Mouse (Mus musculus) layer of hippocampus, adult 18-20 months (tissue): ENCODE results near the gene 5330417H12Rik. TPM values are rescaled to one million over a fixed set of nuclear protein-coding genes. Genes with fewer than 3 reads are reported as not detected.

Experiments
- DNase-seq, 2 experiments: peaks; one replicate each; pipeline ENCODE4 v3.0.0; 2022; ENCODE audit warnings: low spot score in 2 of 2
- total RNA-seq, 2 experiments: library from RNA; stranded (reverse); gene quantifications; 2 replicates each; pipeline ENCODE4 v1.2.3; 2021

The 5330417H12Rik gene
- total RNA-seq, 2 experiments from 2014 or later, result not detected

GRCm38 (mm10) chr7:107628383-107628782, 3.4 kb upstream of the 5330417H12Rik start:
- DNase-seq, result no peak

DNA sequence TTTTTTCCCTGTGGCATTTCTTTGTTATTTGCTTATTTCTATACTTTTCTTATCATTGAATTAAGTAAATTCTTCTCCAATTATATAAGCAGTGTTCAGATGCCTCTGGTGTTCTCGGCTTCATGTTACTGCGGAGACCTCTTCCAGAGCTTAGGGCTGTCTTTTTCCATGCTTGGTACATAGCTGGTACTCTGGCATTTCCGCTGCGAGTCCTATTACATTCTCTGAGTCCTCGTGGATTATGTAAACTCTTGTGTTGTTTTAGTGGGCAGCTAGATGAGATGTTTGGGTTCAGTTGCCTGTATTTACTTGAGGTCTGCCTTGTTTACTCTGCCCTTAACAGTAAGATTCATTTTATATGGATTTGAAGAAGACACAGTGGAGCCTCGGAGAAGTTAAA, 820 bp upstream of the 5330417H12Rik start:
- DNase-seq, result no peak

DNA sequence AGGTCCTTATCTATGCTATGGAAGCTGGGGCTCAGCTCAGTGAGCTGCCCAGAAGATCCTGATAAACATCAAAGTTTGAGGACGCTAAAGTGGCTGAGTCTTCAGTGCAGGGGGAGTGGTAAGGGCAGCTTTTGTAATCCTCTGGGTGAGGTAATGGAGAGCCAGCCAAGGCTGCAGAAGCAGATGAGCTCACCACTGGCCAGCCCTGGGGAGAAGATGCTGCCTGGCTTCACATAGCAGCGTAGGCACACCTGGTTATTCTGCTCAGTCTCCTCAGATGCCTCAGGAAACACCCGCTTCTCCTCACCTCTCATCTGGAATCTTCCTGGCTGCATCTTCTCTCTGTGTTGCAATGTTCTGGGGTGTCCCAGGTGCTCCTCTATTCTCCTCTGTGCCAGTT, 529 bp downstream of the 5330417H12Rik start:
- no peak for DNase-seq

GRCm38 (mm10) chr7:107620137-107620536, 4.8 kb downstream of the 5330417H12Rik start:
- DNase-seq, result no peak

DNA sequence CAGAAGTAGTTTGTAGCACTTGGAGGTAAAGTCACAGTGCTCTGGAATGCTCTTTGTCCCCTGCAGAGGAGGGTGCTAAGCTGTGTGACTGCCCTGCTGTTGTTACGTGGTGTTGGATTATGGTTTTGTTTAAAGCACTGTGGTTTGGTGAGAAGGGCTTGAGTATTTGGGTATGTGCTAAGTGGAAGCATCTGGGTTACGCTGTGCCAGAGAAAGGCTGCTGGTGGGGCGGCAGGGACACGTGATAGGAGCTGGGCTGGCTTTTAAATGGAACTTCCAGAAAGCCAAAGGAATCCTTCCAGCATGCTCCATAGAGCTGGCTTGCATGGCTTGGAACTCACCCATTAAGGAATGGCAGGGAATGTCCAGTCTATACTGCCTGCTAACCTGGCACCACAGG, 5.7 kb downstream of the 5330417H12Rik start:
- DNase-seq, result no peak

- no peak for DNase-seq
Measured at GRCm38 (mm10) chr7:107618028-107618992, 6.7 kb downstream of the 5330417H12Rik start.

DNA sequence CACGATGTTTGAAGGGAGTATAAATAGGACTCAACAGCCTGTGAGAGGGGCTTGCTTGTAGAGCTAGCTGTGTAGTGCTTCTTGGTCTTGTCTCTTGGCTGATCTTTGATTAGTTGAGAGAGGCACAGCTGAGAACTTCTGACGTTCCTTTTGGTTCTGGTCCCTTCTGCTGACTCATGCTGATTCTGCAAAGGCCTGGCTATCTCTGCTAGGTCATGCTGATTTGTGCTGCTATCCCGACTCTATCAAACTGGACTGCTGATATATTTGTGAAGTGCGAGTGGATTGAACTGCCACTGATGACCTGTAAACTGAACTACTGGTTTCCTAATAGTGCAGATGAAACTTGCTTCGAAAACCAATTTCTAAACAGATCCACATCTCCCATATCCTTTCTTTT, 14.1 kb downstream of the 5330417H12Rik start:
- no peak for DNase-seq

GRCm38 (mm10) chr7:107609622-107610255, 15.2 kb downstream of the 5330417H12Rik start:
- DNase-seq, result no peak

GRCm38 (mm10) chr7:107607766-107608165, 17.2 kb downstream of the 5330417H12Rik start:
- no peak for DNase-seq

GRCm38 (mm10) chr7:107602913-107603312, 22.0 kb downstream of the 5330417H12Rik start:
- no peak for DNase-seq

- DNase-seq, result no peak
Measured at GRCm38 (mm10) chr7:107602505-107602904, 22.5 kb downstream of the 5330417H12Rik start.

GRCm38 (mm10) chr7:107600651-107601050, 24.3 kb downstream of the 5330417H12Rik start:
- DNase-seq, result no peak

GRCm38 (mm10) chr7:107597956-107598355, 27.0 kb downstream of the 5330417H12Rik start:
- no peak for DNase-seq

DNA sequence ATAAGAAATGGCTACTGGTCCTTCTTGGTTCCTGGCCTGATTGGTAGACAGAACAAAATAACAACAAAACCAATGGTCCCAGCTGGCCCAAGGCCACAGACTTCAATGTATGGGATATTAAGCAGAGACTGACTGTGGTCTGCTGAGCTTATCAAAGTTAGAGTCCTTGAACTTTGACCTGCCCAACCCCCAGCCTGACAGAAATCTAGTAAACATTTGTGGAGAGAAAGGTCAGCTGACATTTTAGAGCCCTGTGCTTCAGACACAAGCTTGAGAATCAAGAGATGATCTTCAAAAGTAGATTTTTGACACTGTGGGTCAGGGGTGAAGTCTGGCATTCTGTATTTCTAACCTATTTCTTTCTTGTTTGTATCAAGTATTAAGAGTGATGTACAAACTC, 28.2 kb downstream of the 5330417H12Rik start:
- DNase-seq, result no peak

GRCm38 (mm10) chr7:107595426-107595825, 29.5 kb downstream of the 5330417H12Rik start:
- no peak for DNase-seq

DNA sequence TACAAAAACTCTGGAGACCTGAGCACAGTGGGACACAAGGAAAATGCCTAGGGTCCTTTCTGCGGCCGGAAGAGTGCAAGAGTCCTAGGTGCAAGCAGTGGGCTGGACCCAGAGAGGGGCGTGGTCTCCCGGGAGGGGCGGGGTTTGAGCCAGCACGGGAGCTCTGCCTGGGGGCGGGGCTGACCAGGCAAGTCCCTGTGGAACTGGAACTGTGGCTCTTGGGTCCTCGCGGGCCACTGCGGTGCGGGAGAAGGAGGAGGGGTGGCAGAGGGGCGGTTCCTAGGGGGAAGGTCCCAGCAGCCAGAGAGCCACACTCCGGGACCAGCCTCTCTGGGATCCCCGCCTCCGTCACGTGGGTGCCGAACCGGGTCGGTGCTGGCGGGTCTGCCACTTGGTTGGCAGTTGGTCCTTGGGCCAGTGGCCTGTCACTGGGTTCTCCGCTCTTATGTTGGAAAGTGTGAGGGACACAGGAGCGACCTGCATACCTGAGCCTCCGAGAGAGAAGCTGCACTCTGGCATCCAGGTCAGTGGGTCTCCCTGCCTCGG, 30.0 kb downstream of the 5330417H12Rik start, which contains the start of gene Ppfibp2:
Gene Ppfibp2, plus strand, starts transcription at position 351 of the 546 bp plus-strand sequence.
- DNase-seq, result peak; percentile 74 to 83

DNA sequence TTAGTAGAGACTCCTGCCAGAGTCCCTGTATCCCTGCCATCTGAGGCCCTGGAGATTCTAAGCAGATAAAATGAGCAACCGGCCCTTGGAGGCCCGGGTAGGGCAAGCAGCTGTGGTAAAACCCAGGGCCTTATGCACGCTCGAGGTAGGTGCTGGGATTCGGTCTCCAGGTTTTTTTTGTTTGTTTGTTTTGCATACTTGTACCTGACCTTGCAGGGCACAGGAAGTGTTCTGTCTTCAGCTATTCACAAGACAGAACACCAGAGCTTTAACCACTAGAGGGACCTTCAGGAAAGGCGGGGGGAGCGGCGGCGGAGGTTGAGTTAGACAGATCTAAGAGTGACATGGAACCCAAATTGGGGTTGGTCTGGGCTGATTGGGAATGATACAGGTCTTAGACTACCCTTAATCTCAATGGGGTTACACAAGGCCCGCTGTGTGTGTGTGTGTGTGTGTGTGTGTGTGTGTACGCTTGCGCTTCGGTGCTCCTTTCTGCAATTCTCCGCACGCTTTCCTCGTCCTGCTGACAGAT, 30.6 kb downstream of the 5330417H12Rik start:
- DNase-seq, result peak in 1 of 2 experiments; percentile 54

GRCm38 (mm10) chr7:107593904-107594303, 31.1 kb downstream of the 5330417H12Rik start:
- DNase-seq, result peak in 1 of 2 experiments; percentile 5

DNA sequence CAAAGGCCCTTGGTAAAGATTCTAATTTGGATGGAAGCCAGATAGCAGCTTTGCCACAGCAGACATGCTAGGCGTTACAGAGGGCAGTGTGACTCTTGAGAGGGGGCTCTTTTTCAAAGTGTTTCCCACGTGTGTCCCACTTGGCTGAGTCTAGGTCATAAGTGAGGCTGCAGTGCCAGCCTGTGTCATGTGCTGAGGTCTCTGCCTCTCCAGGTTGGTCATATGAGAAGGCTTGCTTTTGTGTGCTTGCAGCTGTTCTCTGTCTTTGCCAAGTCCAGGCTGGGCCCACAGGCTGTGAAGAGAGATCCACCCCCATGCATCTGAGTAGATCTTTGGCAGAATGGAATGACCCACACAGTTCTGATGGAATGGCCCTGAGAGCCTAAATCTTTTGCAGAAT, 32.3 kb downstream of the 5330417H12Rik start:
- peak; percentile 13 to 41 for DNase-seq

DNA sequence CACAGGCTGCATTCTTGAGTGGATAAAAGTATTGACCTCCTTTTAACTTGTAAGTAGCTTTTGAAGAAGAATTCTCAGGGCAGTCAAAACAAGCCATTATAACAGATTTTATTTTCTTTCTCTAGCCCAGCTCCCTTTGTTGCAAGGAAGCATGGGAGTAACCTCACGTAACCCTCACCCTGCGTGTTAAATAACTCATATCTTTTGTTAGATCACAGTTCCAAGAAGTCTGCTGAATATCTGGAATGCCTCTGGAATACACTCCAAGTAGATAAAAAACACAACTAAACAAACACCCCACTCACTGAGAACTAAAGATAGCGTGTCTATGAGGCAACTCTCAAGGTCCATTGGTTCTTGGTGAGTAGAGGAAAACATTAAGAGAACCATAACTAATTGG, 50.7 kb downstream of the 5330417H12Rik start:
- DNase-seq, result no peak
